Mouse (Mus musculus) spleen, adult 18-20 months (tissue): ENCODE data around the gene Flt4.

ENCODE experiments used
- DNase-seq, 2 experiments: peaks; one replicate each; pipeline ENCODE4 v3.0.0; 2022; ENCODE audit warnings: mixed read lengths in 2 of 2

Flt4 gene

DNA sequence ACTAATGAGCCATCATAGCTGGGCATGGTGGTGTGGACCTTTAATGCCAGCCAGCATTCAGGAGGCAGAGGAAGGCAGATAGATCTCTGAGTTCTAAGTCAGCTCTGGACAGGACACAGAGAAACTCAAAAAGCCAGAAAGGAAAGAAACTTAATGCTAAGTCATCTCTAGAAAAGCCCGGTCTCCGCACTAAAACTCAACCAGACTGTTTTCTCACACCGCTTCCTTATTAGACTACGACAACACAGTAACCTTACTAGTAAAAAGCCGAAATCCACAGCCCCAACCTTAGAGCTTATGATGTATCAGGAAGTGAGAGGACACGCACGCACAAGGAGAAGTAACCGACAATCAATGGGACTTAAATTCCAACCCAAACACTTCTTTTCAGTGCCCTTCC is 93.0 kb downstream of the Flt4 start:
- DNase-seq, result no peak
